Mouse (Mus musculus): ENCODE data around the gene Plekha4. TPM values are rescaled to one million over a fixed set of nuclear protein-coding genes. Genes with fewer than 3 reads are reported as not detected.

The Plekha4 gene
- polyA plus RNA-seq, 1 experiment from 2014 or later = 7.5 TPM

DNA sequence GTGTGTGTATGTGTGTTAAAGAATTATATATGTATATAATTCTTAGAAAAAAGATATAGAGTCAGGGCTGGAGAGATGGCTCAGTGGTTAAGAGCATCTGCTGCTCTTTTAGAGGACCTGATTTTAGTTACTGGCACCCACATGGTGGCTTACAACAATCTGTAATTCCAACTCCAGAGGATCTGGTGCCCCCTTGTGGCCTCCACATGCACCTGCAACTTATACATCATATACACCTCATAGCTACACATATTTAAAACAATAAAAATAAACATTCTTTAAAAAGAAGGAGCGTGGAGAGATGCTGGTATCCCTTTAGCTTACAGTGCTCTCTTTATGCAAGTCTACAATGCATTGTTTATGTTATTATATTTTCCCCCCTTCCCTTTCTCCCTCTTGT lies 18.4 kb downstream of the Plekha4 start:
- Histone ChIP-seq H3K27me3 (no peaks in the 10 kb centered on the region), H3K36me3 (no peaks in the 10 kb centered on the region), H3K4me3 (replicated peaks) (no peak overlapping the region), H3K27ac (replicated peaks) (no peak overlapping the region), H3K9ac (no peak overlapping the region), H3K9me3 (replicated peaks) (no peaks in the 10 kb centered on the region), H3K4me2 (replicated peaks) (no peak overlapping the region), H3K4me1 (no peaks in the 10 kb centered on the region)
- ATAC-seq (ENCODE audit: insufficient number of reproducible peaks, low FRiP score, low TSS enrichment, low read depth) = no peak
- WGBS = 80% methylated on average over 1 of the region's 1 CpGs

DNA sequence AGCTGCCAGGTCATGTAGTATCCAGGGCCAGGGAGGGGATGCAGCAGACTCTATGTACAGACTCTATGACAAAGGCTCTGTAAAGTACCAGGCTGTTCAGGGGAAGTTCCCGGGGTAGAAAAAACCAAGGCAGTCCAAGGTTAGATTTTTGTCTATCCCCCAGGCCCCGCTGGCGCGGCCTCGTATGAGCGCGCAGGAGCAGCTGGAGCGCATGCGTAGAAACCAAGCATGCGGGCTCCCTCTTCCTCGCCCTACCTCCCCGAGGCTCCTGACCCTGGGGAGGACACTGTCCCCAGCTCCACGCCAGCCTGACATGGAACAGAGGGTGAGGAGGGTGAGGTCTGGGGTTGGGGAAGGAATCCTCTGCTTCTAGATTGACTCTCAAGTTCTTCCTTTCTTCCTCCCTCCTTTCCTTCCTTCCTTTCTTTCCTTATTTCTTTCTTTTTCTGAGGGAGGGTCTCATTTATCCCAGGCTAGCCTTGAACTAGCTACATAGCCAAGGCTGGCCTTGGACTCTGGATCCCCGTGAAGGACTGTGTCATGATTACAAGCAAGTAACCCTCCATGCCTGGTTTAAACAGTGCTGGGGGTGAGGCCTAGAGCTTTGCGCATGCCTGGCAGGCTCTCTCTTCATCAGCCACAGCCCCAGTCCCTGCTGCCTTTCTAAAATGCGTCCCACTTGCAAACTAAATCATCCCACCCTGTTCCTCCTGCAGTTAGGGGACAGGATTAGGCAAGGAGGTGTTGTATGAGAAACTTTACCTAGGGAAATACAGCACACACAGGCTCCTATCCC lies 23.7 kb downstream of the Plekha4 start:
- no peak overlapping the region for H3K4me2 ChIP-seq (replicated peaks)
- no peak overlapping the region for H3K9ac ChIP-seq
- no peaks in the 10 kb centered on the region for H3K4me1 ChIP-seq
- ATAC-seq (ENCODE audit: insufficient number of reproducible peaks, low FRiP score, low TSS enrichment, low read depth) = no peak
- no peaks in the 10 kb centered on the region for H3K9me3 ChIP-seq (replicated peaks)
- no peaks in the 10 kb centered on the region for H3K36me3 ChIP-seq
- 87% methylated on average over 16 of the region's 16 CpGs for WGBS
- no peaks in the 10 kb centered on the region for H3K27me3 ChIP-seq
- no peak overlapping the region for H3K4me3 ChIP-seq (replicated peaks)
- no peak overlapping the region for H3K27ac ChIP-seq (replicated peaks)

DNA sequence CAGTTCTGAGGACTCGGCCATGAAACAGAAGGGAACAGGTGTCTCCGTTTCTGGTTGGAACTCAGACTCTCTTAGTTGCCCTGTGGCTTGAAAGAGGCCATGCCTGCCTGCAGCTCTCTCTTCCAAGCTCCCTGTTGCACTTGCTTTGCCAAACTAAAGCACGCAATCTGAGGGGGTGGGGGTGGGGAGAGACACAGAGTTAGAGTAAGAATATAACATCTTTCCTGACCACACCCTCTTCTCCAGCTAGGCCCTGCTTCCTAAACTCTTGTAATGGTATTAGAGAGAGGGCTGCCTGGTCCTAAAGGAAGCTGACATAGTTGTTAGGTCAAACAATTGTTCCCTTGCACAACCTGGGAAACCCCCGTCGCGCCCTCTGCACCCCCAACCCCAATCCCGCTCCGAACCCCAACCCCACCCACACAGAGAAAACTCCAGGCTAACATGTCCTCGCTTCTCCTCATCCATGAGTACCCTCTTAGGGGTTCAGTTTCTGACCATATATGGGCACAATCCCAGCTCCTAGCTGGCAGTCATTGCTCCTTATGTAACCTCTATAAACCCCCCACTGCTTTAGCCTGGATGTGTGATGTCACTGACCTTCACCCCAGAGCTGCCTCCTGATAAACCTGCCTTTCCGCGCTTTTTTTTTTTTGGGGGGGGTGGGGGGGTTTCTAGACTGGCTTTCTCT lies 24.8 kb downstream of the Plekha4 start:
- Histone ChIP-seq H3K4me3 (replicated peaks) (no peak overlapping the region), H3K4me2 (replicated peaks) (no peak overlapping the region), H3K36me3 (no peaks in the 10 kb centered on the region), H3K9me3 (replicated peaks) (no peaks in the 10 kb centered on the region), H3K9ac (no peak overlapping the region), H3K4me1 (no peaks in the 10 kb centered on the region), H3K27me3 (no peaks in the 10 kb centered on the region), H3K27ac (replicated peaks) (no peak overlapping the region)
- no peak for ATAC-seq (ENCODE audit: insufficient number of reproducible peaks, low FRiP score, low TSS enrichment, low read depth)
- 75% methylated on average over 11 of the region's 11 CpGs for WGBS

DNA sequence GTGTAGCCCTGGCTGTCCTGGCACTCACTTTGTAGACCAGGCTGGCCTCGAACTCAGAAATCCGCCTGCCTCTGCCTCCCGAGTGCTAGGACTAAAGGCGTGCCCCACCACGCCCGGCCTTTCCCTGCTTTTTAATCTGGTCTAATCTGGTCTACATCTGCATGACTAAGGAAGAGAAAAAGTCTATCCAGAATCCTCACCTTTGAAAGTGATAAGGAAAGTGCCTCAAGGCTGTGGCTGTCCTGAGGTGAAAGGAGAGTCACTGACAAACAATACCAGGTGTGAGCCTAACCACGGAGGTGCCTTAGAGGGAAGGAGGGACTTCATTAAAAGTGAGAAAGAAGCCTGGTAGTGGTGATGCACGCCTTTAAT lies 25.4 kb downstream of the Plekha4 start:
- WGBS = 82% methylated on average over 8 of the region's 8 CpGs
- no peaks in the 10 kb centered on the region for H3K36me3 ChIP-seq
- H3K27me3 ChIP-seq = no peaks in the 10 kb centered on the region
- H3K4me1 ChIP-seq = no peaks in the 10 kb centered on the region
- H3K9me3 ChIP-seq (replicated peaks) = no peaks in the 10 kb centered on the region
- no peak overlapping the region for H3K9ac ChIP-seq
- H3K4me3 ChIP-seq (replicated peaks) = no peak overlapping the region
- ATAC-seq (ENCODE audit: insufficient number of reproducible peaks, low FRiP score, low TSS enrichment, low read depth) = no peak
- no peak overlapping the region for H3K27ac ChIP-seq (replicated peaks)
- no peak overlapping the region for H3K4me2 ChIP-seq (replicated peaks)

DNA sequence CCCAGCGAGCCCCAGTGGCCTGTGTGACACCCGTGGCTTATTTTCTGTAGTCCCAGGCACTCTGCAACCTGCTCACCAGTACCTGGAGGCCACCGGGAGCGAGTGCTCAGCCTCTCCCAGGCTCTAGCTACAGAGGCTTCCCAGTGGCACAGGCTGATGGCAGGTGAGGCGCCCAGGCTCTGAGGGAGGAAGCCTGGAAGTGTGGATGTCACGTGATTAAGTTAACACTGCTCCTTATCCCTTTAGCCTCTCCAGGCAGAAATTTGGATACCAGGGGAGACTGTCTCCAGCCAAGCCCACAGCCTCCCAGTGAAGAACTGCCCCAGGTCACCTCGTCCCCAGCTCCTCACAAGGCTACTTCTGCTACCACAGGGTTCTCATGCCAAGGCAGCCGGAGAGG lies 27.4 kb downstream of the Plekha4 start:
- Histone ChIP-seq H3K4me3 (replicated peaks) (no peak overlapping the region), H3K27ac (replicated peaks) (no peak overlapping the region), H3K9ac (no peak overlapping the region), H3K27me3 (no peaks in the 10 kb centered on the region), H3K4me2 (replicated peaks) (no peak overlapping the region), H3K9me3 (replicated peaks) (no peaks in the 10 kb centered on the region), H3K4me1 (no peaks in the 10 kb centered on the region), H3K36me3 (no peaks in the 10 kb centered on the region)
- 70% methylated on average over 8 of the region's 8 CpGs for WGBS
- ATAC-seq (ENCODE audit: insufficient number of reproducible peaks, low FRiP score, low TSS enrichment, low read depth) = no peak

DNA sequence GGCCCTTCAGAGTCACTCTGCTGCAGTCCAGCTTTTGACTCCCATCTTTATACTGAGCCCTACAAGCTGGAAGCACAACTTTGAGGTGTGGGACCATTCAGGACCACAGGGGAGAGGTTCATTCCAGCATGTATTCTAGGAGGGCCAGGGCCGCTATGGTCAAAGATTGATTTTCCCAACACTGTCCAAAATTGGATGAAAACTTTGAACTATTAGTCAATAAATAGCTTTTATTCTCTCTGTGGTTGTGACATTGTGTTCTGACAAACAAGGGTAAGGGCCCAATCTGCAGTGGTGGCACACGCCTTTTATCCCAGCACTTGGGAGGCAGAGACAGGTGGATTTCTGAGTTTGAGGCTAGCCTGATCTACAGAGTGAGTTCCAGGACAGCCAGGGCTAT lies 27.9 kb downstream of the Plekha4 start:
- no peak overlapping the region for H3K9ac ChIP-seq
- no peaks in the 10 kb centered on the region for H3K36me3 ChIP-seq
- H3K4me1 ChIP-seq = no peaks in the 10 kb centered on the region
- 89% methylated on average over 2 of the region's 2 CpGs for WGBS
- H3K9me3 ChIP-seq (replicated peaks) = no peaks in the 10 kb centered on the region
- H3K4me3 ChIP-seq (replicated peaks) = no peak overlapping the region
- ATAC-seq (ENCODE audit: insufficient number of reproducible peaks, low FRiP score, low TSS enrichment, low read depth) = no peak
- no peaks in the 10 kb centered on the region for H3K27me3 ChIP-seq
- H3K27ac ChIP-seq (replicated peaks) = no peak overlapping the region
- H3K4me2 ChIP-seq (replicated peaks) = no peak overlapping the region

DNA sequence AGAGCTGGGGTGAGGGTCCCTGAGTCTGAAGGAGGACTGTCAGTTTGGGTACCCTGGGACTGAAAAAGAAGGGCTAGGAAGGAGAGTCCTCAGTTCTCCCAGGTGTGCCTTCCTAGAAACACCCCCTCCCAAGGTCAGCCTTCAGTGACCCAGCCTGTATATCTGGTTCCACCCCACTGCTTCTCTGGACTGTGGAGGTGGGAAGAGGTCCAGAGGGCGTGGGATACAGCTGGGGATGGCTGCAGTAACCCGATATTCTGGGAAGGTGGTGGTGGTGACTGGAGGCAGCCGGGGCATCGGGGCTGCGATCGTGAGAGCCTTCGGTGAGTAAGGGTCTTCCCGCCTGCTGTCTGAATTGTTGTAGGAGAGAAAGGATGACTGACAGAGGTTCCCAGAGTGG lies 28.6 kb downstream of the Plekha4 start, which contains the start of gene Hsd17b14:
Hsd17b14 (plus strand) TSS at position 150 of the 400 bp plus-strand sequence.
- H3K9me3 ChIP-seq (replicated peaks) = no peaks in the 10 kb centered on the region
- H3K36me3 ChIP-seq = no peaks in the 10 kb centered on the region
- H3K27ac ChIP-seq (replicated peaks) = no peak within 1 kb of the TSS
- no peak within 1 kb of the TSS for H3K4me2 ChIP-seq (replicated peaks)
- ATAC-seq (ENCODE audit: insufficient number of reproducible peaks, low FRiP score, low TSS enrichment, low read depth) = no peak
- no peaks in the 10 kb centered on the region for H3K27me3 ChIP-seq
- no peak within 1 kb of the TSS for H3K4me3 ChIP-seq (replicated peaks)
- H3K9ac ChIP-seq = no peak within 1 kb of the TSS
- 22% methylated on average over 8 of the region's 8 CpGs for WGBS
- no peaks in the 10 kb centered on the region for H3K4me1 ChIP-seq

DNA sequence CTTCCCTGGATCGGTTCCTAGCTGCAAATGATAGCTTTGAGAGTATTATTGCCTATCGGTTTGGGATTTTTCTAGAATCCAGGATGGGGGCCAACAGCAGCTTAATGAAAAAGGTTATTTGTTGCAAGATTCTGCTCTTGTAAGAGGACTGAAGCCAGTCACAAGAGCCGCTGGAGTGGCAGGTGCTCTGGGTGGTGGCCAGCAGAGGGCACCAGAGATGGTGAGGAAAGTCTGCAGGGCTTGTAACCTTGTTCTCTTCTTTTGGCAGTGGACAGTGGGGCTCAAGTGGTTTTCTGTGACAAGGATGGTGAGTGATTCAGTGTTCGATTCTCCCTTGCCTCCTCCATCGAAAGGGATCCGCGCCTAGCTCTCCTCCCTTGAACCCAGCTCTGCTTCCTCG lies 29.7 kb downstream of the Plekha4 start:
- Histone ChIP-seq H3K36me3 (no peaks in the 10 kb centered on the region), H3K4me2 (replicated peaks) (no peak overlapping the region), H3K9ac (no peak overlapping the region), H3K9me3 (replicated peaks) (no peaks in the 10 kb centered on the region), H3K27me3 (no peaks in the 10 kb centered on the region), H3K4me3 (replicated peaks) (no peak overlapping the region), H3K27ac (replicated peaks) (no peak overlapping the region), H3K4me1 (no peaks in the 10 kb centered on the region)
- WGBS = 22% methylated on average over 8 of the region's 8 CpGs
- no peak for ATAC-seq (ENCODE audit: insufficient number of reproducible peaks, low FRiP score, low TSS enrichment, low read depth)

DNA sequence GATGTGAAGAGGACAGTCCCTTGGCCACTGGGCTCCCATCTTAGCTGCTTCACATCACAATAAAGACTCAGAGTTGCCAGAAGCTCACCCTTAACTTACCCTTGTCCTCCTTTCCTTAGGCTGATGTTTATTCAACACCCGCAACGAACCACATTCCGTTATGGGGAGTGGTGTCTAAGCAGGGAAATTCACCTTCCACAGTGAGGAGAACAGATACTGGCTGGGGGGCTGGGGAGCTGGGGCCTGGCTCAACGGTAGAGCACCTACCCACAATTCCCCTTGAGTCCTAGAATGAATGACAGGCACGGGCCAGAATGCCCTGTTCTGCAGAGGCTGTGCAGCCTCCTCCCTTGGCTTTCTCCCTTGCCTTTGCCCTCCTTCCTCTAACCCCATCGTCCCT lies 32.8 kb downstream of the Plekha4 start:
- H3K9me3 ChIP-seq (replicated peaks) = no peaks in the 10 kb centered on the region
- no peak for ATAC-seq (ENCODE audit: insufficient number of reproducible peaks, low FRiP score, low TSS enrichment, low read depth)
- 42% methylated on average over 5 of the region's 6 CpGs for WGBS
- H3K4me2 ChIP-seq (replicated peaks) = no peak overlapping the region
- H3K36me3 ChIP-seq = no peaks in the 10 kb centered on the region
- no peak overlapping the region for H3K4me3 ChIP-seq (replicated peaks)
- no peak overlapping the region for H3K27ac ChIP-seq (replicated peaks)
- no peak overlapping the region for H3K9ac ChIP-seq
- no peaks in the 10 kb centered on the region for H3K27me3 ChIP-seq
- H3K4me1 ChIP-seq = peaks cover 14% of the 10 kb centered on the region

DNA sequence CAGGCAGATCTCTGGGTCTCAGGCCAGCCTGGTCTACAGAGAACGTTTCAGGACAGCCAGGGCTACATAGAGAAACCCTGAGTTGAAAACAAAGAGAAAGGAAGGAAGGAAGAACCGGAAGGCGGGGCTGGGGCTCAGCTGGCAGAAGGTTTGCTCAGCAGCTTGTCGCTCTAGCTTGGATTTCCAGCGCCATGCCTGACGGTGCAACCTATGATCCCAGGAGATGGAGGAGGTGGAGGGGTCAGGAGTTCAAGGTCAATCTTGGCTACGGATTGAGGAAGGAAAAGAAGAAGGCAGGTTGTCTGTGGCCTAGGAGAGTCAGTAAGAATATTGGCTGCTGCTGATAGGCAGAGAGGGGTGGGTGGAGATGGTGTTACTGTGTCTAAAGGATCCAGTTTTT lies 34.1 kb downstream of the Plekha4 start:
- H3K4me2 ChIP-seq (replicated peaks) = no peak overlapping the region
- no peak for ATAC-seq (ENCODE audit: insufficient number of reproducible peaks, low FRiP score, low TSS enrichment, low read depth)
- H3K36me3 ChIP-seq = no peaks in the 10 kb centered on the region
- WGBS = 84% methylated on average over 7 of the region's 7 CpGs
- no peaks in the 10 kb centered on the region for H3K9me3 ChIP-seq (replicated peaks)
- H3K4me1 ChIP-seq = peaks cover 14% of the 10 kb centered on the region
- H3K4me3 ChIP-seq (replicated peaks) = no peak overlapping the region
- H3K27ac ChIP-seq (replicated peaks) = no peak overlapping the region
- H3K27me3 ChIP-seq = no peaks in the 10 kb centered on the region
- H3K9ac ChIP-seq = no peak overlapping the region

DNA sequence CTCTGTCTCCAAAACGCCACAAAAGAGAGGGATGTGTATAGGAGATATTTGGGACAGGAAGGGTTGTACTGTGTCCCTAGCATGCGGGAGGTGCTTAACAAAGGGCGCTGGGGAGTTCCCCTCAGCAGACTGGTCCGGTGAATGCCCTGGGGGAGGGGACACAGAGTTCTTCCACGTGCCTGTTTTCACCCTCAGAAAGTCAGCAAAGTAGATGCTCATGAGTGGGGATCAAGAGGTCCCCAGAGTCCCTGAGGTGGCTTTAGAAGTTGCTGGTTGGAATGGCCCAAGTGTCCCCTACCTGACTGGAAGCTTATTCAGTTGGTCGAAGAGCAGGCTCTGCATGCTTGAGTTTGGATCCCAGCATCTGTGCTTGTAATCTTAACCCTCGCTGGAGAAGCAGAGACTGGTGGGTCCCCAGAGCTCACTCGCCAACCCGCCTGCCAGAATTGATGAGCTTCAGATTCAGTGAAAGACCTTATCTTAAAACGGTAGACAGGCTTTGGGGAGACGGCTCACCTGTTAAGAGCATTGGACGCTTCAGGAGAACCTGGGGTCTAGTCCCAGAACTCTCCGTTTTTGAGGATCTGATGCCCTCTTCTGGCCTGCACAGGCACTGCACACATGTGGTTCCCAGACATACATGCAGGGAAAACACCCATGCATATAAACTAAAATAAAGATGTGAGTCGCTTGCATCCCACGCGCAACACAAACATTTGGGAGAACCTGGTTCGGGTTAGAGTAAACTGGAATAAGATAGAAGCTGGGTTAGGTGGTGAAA lies 34.9 kb downstream of the Plekha4 start:
- peak; percentile 44; the same call in 1 of the 2 replicates for ATAC-seq (ENCODE audit: insufficient number of reproducible peaks, low FRiP score, low TSS enrichment, low read depth)
- Histone ChIP-seq H3K27me3 (no peaks in the 10 kb centered on the region), H3K9me3 (replicated peaks) (no peaks in the 10 kb centered on the region), H3K4me2 (replicated peaks) (peak overlapping the region; percentile 27), H3K4me1 (peaks cover 14% of the 10 kb centered on the region), H3K4me3 (replicated peaks) (no peak overlapping the region), H3K27ac (replicated peaks) (no peak overlapping the region), H3K36me3 (no peaks in the 10 kb centered on the region), H3K9ac (no peak overlapping the region)
- WGBS = 17% methylated on average over 17 of the region's 17 CpGs
